Mouse (Mus musculus): ENCODE results near the gene Cmc4.

Gene Cmc4

DNA sequence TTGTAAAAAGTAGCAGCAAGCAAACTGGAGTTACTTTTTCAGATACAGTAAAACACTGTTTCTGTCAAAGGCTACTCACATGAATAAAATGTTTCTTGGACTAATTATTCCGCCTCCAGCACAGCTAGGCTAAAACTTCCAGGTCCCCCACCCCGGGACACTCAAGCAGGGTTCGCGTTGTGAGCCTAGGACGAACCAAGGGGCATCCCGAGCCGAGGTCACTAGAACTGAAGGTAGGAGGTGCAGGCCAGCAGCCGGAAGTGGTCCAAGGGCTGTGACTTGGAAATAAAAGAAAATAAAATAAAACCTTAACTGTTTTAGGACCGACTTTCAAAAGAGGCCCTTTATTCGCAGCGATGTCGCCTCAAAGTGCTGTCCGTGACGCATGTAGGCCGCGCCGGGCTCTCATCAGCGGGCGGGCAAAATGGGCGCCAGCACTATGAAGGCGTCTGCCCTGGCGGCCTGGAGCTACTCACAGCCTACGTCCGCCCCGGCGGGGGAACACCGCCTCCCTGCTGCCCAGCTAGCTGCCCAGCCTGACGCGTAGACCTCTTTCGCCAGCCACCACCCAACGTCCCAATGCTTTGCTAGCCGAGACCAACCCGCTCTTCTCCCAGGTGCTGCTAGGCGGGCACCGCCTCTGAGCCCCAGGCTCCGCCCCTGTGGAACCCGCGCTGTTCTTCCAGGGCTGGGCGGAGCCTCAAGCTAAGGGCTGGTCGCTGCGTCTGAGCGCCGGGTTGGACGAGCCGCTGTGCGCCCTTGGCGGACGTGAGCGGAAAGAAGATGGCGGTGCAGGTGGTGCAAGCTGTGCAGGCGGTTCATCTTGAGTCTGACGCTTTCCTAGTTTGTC is at the start of gene Cmc4, which contains the start of the genes Mtcp1 and Brcc3:
Cmc4 (minus strand) TSS at position 649 of the 850 bp plus-strand sequence.
Mtcp1 (minus strand) TSS at position 653 of the 850 bp plus-strand sequence.
Brcc3 (plus strand) TSS at position 693 of the 850 bp plus-strand sequence.
- peak; percentile 84 for DNase-seq (ENCODE audit: low spot score)

DNA sequence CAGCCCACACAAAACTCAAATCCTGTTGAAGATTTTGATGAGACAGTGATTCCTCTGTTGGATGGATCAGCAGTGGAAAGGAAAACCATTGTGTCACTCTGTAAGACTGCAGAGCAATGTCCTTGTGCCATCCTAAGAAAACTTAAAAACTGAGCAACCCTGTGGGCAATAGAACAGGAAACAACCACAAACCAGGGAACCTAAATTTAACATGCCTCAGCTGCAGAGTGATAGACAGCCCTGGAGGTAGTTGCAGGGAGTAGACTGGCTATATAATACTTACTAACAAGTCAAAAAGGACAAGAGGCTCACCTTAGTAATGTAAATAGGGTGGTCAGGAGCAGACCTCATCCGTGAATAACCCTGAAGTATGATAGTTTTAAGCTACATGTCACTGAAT is 38.2 kb upstream of the Cmc4 start:
- no peak for DNase-seq (ENCODE audit: low spot score)

DNA sequence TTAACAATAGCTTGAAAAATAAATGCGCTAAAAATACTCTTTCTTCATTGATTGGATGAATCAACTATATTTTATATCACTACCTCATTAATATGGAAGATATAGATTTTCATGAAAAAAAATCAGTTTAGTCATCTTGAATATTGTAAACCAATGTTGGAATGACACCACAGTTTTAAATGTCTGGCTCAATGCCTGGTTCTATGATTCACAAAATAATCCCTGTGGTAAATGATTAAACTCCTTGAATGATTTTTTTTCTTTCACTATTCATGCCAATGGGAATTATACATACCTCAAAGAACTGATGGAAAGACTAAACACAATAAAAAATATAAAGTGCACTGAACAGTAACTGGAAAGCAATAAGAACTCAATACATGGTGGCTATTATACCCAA is 6.7 kb downstream of the Cmc4 start:
- no peak for DNase-seq (ENCODE audit: low spot score)

DNA sequence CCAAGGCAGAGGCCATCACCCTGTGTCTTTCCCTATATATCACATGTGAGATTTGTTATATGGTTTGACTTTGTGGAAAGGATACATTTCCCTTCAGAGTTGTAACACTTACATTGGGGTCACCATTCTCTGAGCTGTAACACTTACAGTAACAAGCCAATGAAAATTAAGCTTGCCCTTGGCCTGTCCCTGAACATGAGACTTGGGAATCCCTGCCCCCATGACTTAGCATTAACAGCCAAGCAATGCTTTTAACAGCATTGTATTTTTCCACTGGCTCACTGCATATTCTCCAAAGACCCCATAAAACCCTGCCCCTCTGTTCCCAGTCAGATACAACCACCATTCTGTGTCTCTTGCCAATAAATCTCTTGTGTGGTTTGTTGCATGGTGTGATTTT is 13.0 kb downstream of the Cmc4 start:
- no peak for DNase-seq (ENCODE audit: low spot score)

DNA sequence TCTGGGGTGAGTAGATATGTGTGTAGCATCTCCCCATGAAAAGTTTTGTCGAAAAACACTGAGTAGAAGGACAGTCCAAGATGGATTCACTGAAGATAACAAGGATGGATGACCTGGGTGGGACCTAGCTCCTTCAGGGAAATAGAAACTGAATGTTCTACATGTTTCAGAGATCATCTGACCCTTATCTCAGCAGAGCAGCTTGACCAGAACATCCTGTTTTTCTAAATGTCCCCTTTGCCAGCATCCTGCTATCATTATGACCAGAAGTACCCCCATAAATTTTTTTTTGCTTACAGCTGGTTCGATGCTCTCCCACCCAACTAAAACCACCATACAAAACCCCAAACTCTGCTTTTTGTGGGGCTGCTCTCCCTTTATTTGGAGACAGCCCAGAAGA is 13.7 kb downstream of the Cmc4 start:
- no peak for DNase-seq (ENCODE audit: low spot score)

DNA sequence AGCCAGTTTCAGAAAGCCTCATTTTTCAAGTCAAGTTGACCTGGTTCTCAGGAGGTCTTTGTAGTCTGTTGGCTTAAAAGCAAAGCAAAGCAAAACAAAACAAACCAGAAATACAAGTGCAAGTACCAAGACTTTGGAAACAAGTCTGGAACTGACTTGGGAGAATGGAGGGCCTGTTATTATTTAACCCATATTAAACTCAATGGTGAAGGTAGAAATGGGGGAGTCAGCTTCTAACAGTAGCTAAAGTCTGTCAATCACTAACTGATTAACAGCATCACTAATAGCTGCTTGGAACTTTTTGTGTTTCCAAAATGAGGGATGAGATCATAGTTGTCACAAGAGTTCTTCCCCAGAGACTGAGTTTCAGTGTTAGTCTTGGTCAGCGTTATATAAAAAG is 16.9 kb downstream of the Cmc4 start:
- no peak for DNase-seq (ENCODE audit: low spot score)

DNA sequence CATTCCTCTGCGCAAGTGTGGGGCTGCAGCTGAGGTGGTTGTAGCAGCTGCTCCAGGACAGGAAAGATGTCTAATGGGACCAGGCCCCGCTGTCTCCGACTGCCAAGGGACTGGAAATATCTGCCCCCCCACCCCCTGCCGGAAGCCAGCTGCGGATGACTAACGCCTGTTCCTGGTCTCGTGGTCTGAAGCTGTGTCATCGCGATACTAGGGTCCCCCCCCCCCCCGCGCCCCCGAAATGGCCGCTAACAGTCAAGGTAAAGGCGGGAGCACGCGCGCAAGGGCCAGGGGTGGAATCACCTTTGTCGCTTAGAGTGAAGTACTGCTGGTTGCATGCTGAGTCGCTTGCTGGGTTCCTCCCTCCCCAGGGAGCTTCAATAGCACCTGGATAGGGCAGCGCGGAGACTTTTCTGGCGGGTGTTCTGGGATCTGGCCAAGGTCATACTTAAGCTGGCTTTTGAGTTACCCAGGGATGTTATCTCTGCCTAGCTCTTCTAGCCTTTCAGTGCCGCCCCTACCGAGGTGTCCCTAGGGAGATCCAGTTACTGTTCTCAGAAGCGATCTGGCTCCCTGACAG is 34.1 kb downstream of the Cmc4 start, which contains the start of the genes Fundc2 and F8:
Fundc2 (plus strand) TSS at position 205 of the 577 bp plus-strand sequence.
F8 (minus strand) TSS at position 421 of the 577 bp plus-strand sequence.
- DNase-seq (ENCODE audit: low spot score): peak; percentile 47

DNA sequence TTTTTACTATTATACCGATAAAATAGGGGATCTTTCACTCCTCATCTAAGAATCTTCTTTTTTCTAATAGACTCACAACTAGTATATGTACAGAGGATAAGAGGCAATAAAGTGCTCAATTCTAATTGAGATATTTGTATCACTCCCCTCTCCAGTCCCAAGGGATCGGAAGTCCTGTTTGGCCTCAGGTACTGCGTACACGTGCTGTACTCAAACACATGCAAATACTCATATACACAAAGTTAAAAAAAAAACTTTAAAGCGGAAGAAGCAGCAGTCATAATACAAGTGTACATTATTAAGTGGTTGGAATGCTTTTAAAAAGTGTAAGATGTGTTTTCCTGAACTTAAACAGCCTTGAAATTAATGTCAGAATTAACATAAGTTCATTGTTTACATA is 34.7 kb downstream of the Cmc4 start:
- no peak for DNase-seq (ENCODE audit: low spot score)

DNA sequence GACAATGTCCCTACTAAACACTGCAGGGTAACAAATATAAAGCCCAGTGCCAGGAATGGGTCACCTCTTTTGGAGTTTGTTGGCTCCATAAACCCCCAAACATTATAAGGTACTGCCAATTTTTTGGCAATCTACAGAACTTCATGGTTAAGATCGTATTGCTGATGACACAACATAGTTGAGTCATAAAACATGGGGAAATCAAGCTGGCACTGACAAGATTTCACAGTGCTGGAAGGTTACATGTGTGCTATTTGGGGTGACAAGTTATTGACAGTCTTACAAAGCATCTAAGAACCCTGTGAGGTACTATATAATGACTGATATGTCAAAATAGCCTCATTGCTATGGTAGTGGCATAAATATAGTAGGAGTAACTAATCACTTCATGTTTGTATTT is 35.2 kb downstream of the Cmc4 start:
- no peak for DNase-seq (ENCODE audit: low spot score)

DNA sequence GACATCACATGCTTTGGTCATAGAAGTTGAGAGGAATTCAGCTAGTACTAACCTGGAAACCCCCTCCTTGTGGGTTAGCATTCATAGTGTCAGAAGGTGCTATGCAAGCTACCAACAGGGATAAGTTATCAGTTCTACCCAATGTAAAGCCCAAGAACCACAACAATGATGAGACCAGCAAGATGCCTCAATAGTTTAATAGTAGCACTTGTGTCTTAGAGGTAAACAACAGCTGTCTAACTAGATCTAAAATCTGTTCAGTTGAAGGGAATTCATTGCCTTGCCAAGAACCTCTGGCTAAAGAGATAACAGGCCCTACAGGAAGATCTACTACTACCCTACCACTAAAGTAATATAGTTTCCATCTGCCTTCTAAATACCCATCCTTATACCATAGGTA is 39.6 kb downstream of the Cmc4 start:
- no peak for DNase-seq (ENCODE audit: low spot score)

DNA sequence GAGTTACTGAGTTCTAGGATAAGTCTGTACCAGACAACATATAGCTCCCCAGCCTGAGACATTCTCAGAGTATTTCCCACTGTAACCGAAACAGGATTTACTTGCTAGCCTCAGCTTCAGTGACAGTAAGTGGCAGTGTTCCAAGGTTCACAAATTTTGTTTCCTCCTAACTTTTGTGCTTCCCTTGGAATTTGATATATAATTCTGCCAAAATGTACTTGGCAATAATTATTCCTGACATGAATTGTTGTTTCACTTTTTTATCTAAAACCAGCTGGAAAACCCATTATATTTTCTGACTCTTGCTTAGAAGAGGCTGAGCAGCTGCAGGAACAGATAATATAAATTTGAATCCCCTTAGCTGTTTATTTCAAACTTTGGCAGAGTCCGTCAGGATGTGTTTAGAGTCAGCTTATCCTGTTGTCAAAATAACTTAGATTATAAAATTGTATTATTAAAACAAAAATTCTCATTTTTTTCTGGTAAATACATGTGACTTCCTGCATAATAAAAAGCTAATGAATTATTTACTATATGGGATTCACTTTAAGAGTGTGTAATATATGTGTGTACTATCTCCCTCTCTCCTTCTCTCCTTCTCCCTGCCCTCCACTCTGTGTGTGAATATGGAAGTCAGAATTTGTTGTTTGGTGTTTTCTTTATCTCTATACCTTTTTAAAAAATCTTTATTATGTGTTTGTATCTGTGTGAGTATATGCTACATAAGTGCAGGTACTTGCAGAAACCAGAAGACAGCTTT is 43.5 kb downstream of the Cmc4 start:
- DNase-seq (ENCODE audit: low spot score): no peak

DNA sequence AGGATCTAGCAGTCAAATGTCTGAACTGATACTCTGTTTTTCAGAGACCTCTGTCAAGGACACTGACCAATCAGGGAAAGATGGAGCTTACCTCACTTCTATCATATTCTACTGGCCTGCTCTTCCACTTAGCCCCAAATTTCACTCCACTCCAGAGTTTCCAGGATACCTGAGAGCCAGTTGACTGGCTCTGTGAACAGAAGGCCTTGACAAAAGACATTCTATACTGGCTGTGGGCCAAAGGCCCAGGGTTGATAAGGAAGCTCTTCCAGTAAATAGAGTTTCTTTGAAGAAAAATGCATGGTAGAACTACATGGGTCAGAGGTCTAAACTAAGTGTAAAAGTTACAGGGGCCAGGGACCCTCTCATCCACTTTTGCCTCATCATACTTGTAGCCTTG is 46.2 kb downstream of the Cmc4 start:
- no peak for DNase-seq (ENCODE audit: low spot score)
